Mouse (Mus musculus): ENCODE data around the gene Myl6b. TPM values are rescaled to one million over a fixed set of nuclear protein-coding genes. Genes with fewer than 3 reads are reported as not detected.
A peak's percentile ranks its signal among the peaks of the same experiment; 100 is the strongest.

The Myl6b gene
- polyA plus RNA-seq, 1 experiment from 2014 or later, result 5.0 TPM

- H3K4me3 ChIP-seq (ENCODE audit: control insufficient read depth in 1 of 2, insufficient read depth in 1 of 2, low read depth in 1 of 2, low read length in 2 of 2), result no peak overlapping the region
- no peaks in the 10 kb centered on the region for H3K4me1 ChIP-seq (ENCODE audit: control insufficient read depth in 2 of 2, insufficient read depth in 2 of 2, low read length in 2 of 2)
- H3K27ac ChIP-seq (replicated peaks in 1 of 2; ENCODE audit: control insufficient read depth in 1 of 2, insufficient read depth in 1 of 2, low read depth in 2 of 2, low read length in 2 of 2), result no peak overlapping the region
- no peak overlapping the region for H3K4me2 ChIP-seq (ENCODE audit: low read length)
- H3K36me3 ChIP-seq (ENCODE audit: control insufficient read depth, insufficient read depth, low read length), result peaks cover 90% of the 10 kb centered on the region
- 40% methylated on average over 20 of the region's 20 CpGs for WGBS
- no peaks in the 10 kb centered on the region for H3K27me3 ChIP-seq (ENCODE audit: control insufficient read depth, insufficient read depth, low read length)
- H3K9me3 ChIP-seq (ENCODE audit: control insufficient read depth, low read length), result no peaks in the 10 kb centered on the region
- no peak overlapping the region for H3K9ac ChIP-seq (ENCODE audit: low read length)
- 0 out of 2 replicates have a peak, but pooled peaks have one; percentile 47 for ATAC-seq (ENCODE audit: insufficient number of reproducible peaks, insufficient read depth, low FRiP score, low read depth)
Measured at GRCm38 (mm10) chr10:128516029-128516428, 17.5 kb upstream of the Myl6b start.

GRCm38 (mm10) chr10:128515044-128515443 is 16.6 kb upstream of the Myl6b start:
- Histone ChIP-seq H3K4me2 (ENCODE audit: low read length) (no peak overlapping the region), H3K4me1 (ENCODE audit: control insufficient read depth in 2 of 2, insufficient read depth in 2 of 2, low read length in 2 of 2) (no peaks in the 10 kb centered on the region), H3K9ac (ENCODE audit: low read length) (no peak overlapping the region), H3K36me3 (ENCODE audit: control insufficient read depth, insufficient read depth, low read length) (peaks cover 89% of the 10 kb centered on the region), H3K4me3 (ENCODE audit: control insufficient read depth in 1 of 2, insufficient read depth in 1 of 2, low read depth in 1 of 2, low read length in 2 of 2) (no peak overlapping the region), H3K27ac (replicated peaks in 1 of 2; ENCODE audit: control insufficient read depth in 1 of 2, insufficient read depth in 1 of 2, low read depth in 2 of 2, low read length in 2 of 2) (no peak overlapping the region), H3K27me3 (ENCODE audit: control insufficient read depth, insufficient read depth, low read length) (no peaks in the 10 kb centered on the region), H3K9me3 (ENCODE audit: control insufficient read depth, low read length) (no peaks in the 10 kb centered on the region)
- no peak for ATAC-seq (ENCODE audit: insufficient number of reproducible peaks, insufficient read depth, low FRiP score, low read depth)
- 76% methylated on average over 4 of the region's 4 CpGs for WGBS

- Histone ChIP-seq H3K9ac (ENCODE audit: low read length) (no peak overlapping the region), H3K27ac (replicated peaks in 1 of 2; ENCODE audit: control insufficient read depth in 1 of 2, insufficient read depth in 1 of 2, low read depth in 2 of 2, low read length in 2 of 2) (no peak overlapping the region), H3K9me3 (ENCODE audit: control insufficient read depth, low read length) (no peaks in the 10 kb centered on the region), H3K36me3 (ENCODE audit: control insufficient read depth, insufficient read depth, low read length) (peaks cover 72% of the 10 kb centered on the region), H3K27me3 (ENCODE audit: control insufficient read depth, insufficient read depth, low read length) (no peaks in the 10 kb centered on the region), H3K4me2 (ENCODE audit: low read length) (no peak overlapping the region), H3K4me1 (ENCODE audit: control insufficient read depth in 2 of 2, insufficient read depth in 2 of 2, low read length in 2 of 2) (no peaks in the 10 kb centered on the region), H3K4me3 (ENCODE audit: control insufficient read depth in 1 of 2, insufficient read depth in 1 of 2, low read depth in 1 of 2, low read length in 2 of 2) (no peak overlapping the region)
- 82% methylated on average over 12 of the region's 12 CpGs for WGBS
- no peak for ATAC-seq (ENCODE audit: insufficient number of reproducible peaks, insufficient read depth, low FRiP score, low read depth)
Measured at GRCm38 (mm10) chr10:128511761-128512160, 13.3 kb upstream of the Myl6b start.

- H3K27ac ChIP-seq (replicated peaks in 1 of 2; ENCODE audit: control insufficient read depth in 1 of 2, insufficient read depth in 1 of 2, low read depth in 2 of 2, low read length in 2 of 2), result no peak overlapping the region
- H3K9ac ChIP-seq (ENCODE audit: low read length), result no peak overlapping the region
- WGBS, result 91% methylated on average over 9 of the region's 9 CpGs
- H3K36me3 ChIP-seq (ENCODE audit: control insufficient read depth, insufficient read depth, low read length), result peaks cover 66% of the 10 kb centered on the region
- ATAC-seq (ENCODE audit: insufficient number of reproducible peaks, insufficient read depth, low FRiP score, low read depth), result no peak
- H3K4me3 ChIP-seq (ENCODE audit: control insufficient read depth in 1 of 2, insufficient read depth in 1 of 2, low read depth in 1 of 2, low read length in 2 of 2), result no peak overlapping the region
- no peaks in the 10 kb centered on the region for H3K4me1 ChIP-seq (ENCODE audit: control insufficient read depth in 2 of 2, insufficient read depth in 2 of 2, low read length in 2 of 2)
- no peak overlapping the region for H3K4me2 ChIP-seq (ENCODE audit: low read length)
- H3K9me3 ChIP-seq (ENCODE audit: control insufficient read depth, low read length), result no peaks in the 10 kb centered on the region
- no peaks in the 10 kb centered on the region for H3K27me3 ChIP-seq (ENCODE audit: control insufficient read depth, insufficient read depth, low read length)
Measured at GRCm38 (mm10) chr10:128511189-128511588, 12.7 kb upstream of the Myl6b start.

- WGBS, result 83% methylated on average over 11 of the region's 11 CpGs
- no peak for ATAC-seq (ENCODE audit: insufficient number of reproducible peaks, insufficient read depth, low FRiP score, low read depth)
- Histone ChIP-seq H3K4me3 (ENCODE audit: control insufficient read depth in 1 of 2, insufficient read depth in 1 of 2, low read depth in 1 of 2, low read length in 2 of 2) (no peak overlapping the region), H3K27ac (replicated peaks in 1 of 2; ENCODE audit: control insufficient read depth in 1 of 2, insufficient read depth in 1 of 2, low read depth in 2 of 2, low read length in 2 of 2) (no peak overlapping the region), H3K9me3 (ENCODE audit: control insufficient read depth, low read length) (no peaks in the 10 kb centered on the region), H3K4me1 (ENCODE audit: control insufficient read depth in 2 of 2, insufficient read depth in 2 of 2, low read length in 2 of 2) (no peaks in the 10 kb centered on the region), H3K27me3 (ENCODE audit: control insufficient read depth, insufficient read depth, low read length) (no peaks in the 10 kb centered on the region), H3K9ac (ENCODE audit: low read length) (no peak overlapping the region), H3K36me3 (ENCODE audit: control insufficient read depth, insufficient read depth, low read length) (peaks cover 58% of the 10 kb centered on the region), H3K4me2 (ENCODE audit: low read length) (no peak overlapping the region)
Measured at GRCm38 (mm10) chr10:128510301-128510700, 11.8 kb upstream of the Myl6b start.

GRCm38 (mm10) chr10:128509831-128510230 is 11.3 kb upstream of the Myl6b start:
- H3K4me2 ChIP-seq (ENCODE audit: low read length), result no peak overlapping the region
- H3K27me3 ChIP-seq (ENCODE audit: control insufficient read depth, insufficient read depth, low read length), result no peaks in the 10 kb centered on the region
- H3K27ac ChIP-seq (replicated peaks in 1 of 2; ENCODE audit: control insufficient read depth in 1 of 2, insufficient read depth in 1 of 2, low read depth in 2 of 2, low read length in 2 of 2), result no peak overlapping the region
- WGBS, result 77% methylated on average over 4 of the region's 4 CpGs
- H3K9ac ChIP-seq (ENCODE audit: low read length), result no peak overlapping the region
- H3K4me3 ChIP-seq (ENCODE audit: control insufficient read depth in 1 of 2, insufficient read depth in 1 of 2, low read depth in 1 of 2, low read length in 2 of 2), result no peak overlapping the region
- H3K4me1 ChIP-seq (ENCODE audit: control insufficient read depth in 2 of 2, insufficient read depth in 2 of 2, low read length in 2 of 2), result 0 out of 4 replicates have a peak, but pooled peaks cover 0 to 1% of the 10 kb centered on the region in 2 experiments
- no peak for ATAC-seq (ENCODE audit: insufficient number of reproducible peaks, insufficient read depth, low FRiP score, low read depth)
- no peaks in the 10 kb centered on the region for H3K9me3 ChIP-seq (ENCODE audit: control insufficient read depth, low read length)
- H3K36me3 ChIP-seq (ENCODE audit: control insufficient read depth, insufficient read depth, low read length), result peaks cover 53% of the 10 kb centered on the region

- H3K27me3 ChIP-seq (ENCODE audit: control insufficient read depth, insufficient read depth, low read length), result no peaks in the 10 kb centered on the region
- no peak overlapping the region for H3K9ac ChIP-seq (ENCODE audit: low read length)
- no peaks in the 10 kb centered on the region for H3K9me3 ChIP-seq (ENCODE audit: control insufficient read depth, low read length)
- peaks cover 53% of the 10 kb centered on the region for H3K36me3 ChIP-seq (ENCODE audit: control insufficient read depth, insufficient read depth, low read length)
- no peak overlapping the region for H3K27ac ChIP-seq (replicated peaks in 1 of 2; ENCODE audit: control insufficient read depth in 1 of 2, insufficient read depth in 1 of 2, low read depth in 2 of 2, low read length in 2 of 2)
- WGBS, result 83% methylated on average over 9 of the region's 9 CpGs
- ATAC-seq (ENCODE audit: insufficient number of reproducible peaks, insufficient read depth, low FRiP score, low read depth), result no peak
- peaks cover 0 to 6% of the 10 kb centered on the region in 2 experiments; a peak in 1 of 4 replicates for H3K4me1 ChIP-seq (ENCODE audit: control insufficient read depth in 2 of 2, insufficient read depth in 2 of 2, low read length in 2 of 2)
- no peak overlapping the region for H3K4me3 ChIP-seq (ENCODE audit: control insufficient read depth in 1 of 2, insufficient read depth in 1 of 2, low read depth in 1 of 2, low read length in 2 of 2)
- no peak overlapping the region for H3K4me2 ChIP-seq (ENCODE audit: low read length)
Measured at GRCm38 (mm10) chr10:128509203-128509602, 10.7 kb upstream of the Myl6b start.

- no peaks in the 10 kb centered on the region for H3K27me3 ChIP-seq (ENCODE audit: control insufficient read depth, insufficient read depth, low read length)
- H3K4me1 ChIP-seq (ENCODE audit: control insufficient read depth in 2 of 2, insufficient read depth in 2 of 2, low read length in 2 of 2), result peaks cover 0 to 6% of the 10 kb centered on the region in 2 experiments; a peak in 2 of 4 replicates
- H3K9me3 ChIP-seq (ENCODE audit: control insufficient read depth, low read length), result no peaks in the 10 kb centered on the region
- 75% methylated on average over 9 of the region's 9 CpGs for WGBS
- no peak overlapping the region for H3K9ac ChIP-seq (ENCODE audit: low read length)
- H3K4me2 ChIP-seq (ENCODE audit: low read length), result no peak overlapping the region
- H3K4me3 ChIP-seq (ENCODE audit: control insufficient read depth in 1 of 2, insufficient read depth in 1 of 2, low read depth in 1 of 2, low read length in 2 of 2), result no peak overlapping the region
- no peak for ATAC-seq (ENCODE audit: insufficient number of reproducible peaks, insufficient read depth, low FRiP score, low read depth)
- H3K36me3 ChIP-seq (ENCODE audit: control insufficient read depth, insufficient read depth, low read length), result peaks cover 44% of the 10 kb centered on the region
- no peak overlapping the region for H3K27ac ChIP-seq (replicated peaks in 1 of 2; ENCODE audit: control insufficient read depth in 1 of 2, insufficient read depth in 1 of 2, low read depth in 2 of 2, low read length in 2 of 2)
Measured at GRCm38 (mm10) chr10:128508260-128508659, 9.8 kb upstream of the Myl6b start.

Data from heart, embryonic 14.5 days (tissue).